Mouse (Mus musculus) liver, postnatal 0 days (tissue): Measurements from ENCODE around the gene Hist1h2af. TPM values are rescaled to one million over a fixed set of nuclear protein-coding genes. Genes with fewer than 3 reads are reported as not detected.
A peak's percentile ranks its signal among the peaks of the same experiment; 100 is the strongest.

Source experiments
- ATAC-seq: fragments of 200-750 bp; cut with Nextera tagmentation; 2 replicates; pipeline ENCODE4 v1.8.0; 2017; ENCODE audit warnings: mild to moderate bottlenecking, moderate library complexity
- DNase-seq: peaks from one replicate; pipeline ENCODE4 v3.0.0-alpha.2; 2016
- H3K27ac ChIP-seq: fragments of 300-500 bp; sonication (generic); 2 replicates; pipeline ENCODE4 v1.5.1; 2014; ENCODE audit warnings: antibody characterized with exemption, moderate library complexity, mild to moderate bottlenecking, low read depth
- H3K27me3 ChIP-seq: fragments of 300-500 bp; sonication (generic); 2 replicates; pipeline ENCODE4 v1.6.1; 2014; ENCODE audit warnings: low read length, control low read depth, mixed read lengths; ENCODE audit not compliant: insufficient read depth
- H3K36me3 ChIP-seq: fragments of 300-500 bp; sonication (generic); replicated peaks from 2 replicates; pipeline ENCODE4 v1.6.1; 2014; ENCODE audit warnings: mild to moderate bottlenecking, control low read depth, low read length, moderate library complexity, mixed read lengths; ENCODE audit not compliant: insufficient read depth
- H3K4me1 ChIP-seq: fragments of 300-500 bp; sonication (generic); 2 replicates; pipeline ENCODE4 v1.6.1; 2014; ENCODE audit warnings: antibody characterized with exemption, mild to moderate bottlenecking, control low read depth; ENCODE audit not compliant: insufficient read depth
- H3K4me2 ChIP-seq: fragments of 300-500 bp; sonication (generic); 2 replicates; pipeline ENCODE4 v1.6.1; 2014; ENCODE audit warnings: low read depth, mild to moderate bottlenecking, low read length, moderate library complexity, mixed read lengths
- H3K4me3 ChIP-seq: fragments of 300-500 bp; sonication (generic); 2 replicates; pipeline ENCODE4 v1.5.1; 2014; ENCODE audit warnings: low read depth, low read length
- H3K9ac ChIP-seq: fragments of 300-500 bp; sonication (generic); replicated peaks from 2 replicates; pipeline ENCODE4 v1.6.1; 2014; ENCODE audit warnings: mild to moderate bottlenecking, moderate library complexity
- H3K9me3 ChIP-seq: fragments of 300-500 bp; sonication (generic); 2 replicates; pipeline ENCODE4 v1.6.1; 2016; ENCODE audit warnings: mild to moderate bottlenecking, control low read depth, low read length, mixed read lengths
- CTCF ChIP-seq: sonication (generic); IDR thresholded peaks from 2 replicates; pipeline ENCODE4 v1.5.1; 2016; ENCODE audit warnings: antibody characterized with exemption, low read depth
- EP300 ChIP-seq: IDR thresholded peaks from 2 replicates; pipeline ENCODE4 v1.6.1; 2016; ENCODE audit warnings: antibody characterized with exemption, low read depth, mild to moderate bottlenecking
- WGBS: fragments of 180-500 bp; shearing (Covaris S2); extraction: QIAGEN DNeasy Blood & Tissue Kit; methylation state at CpG from one replicate; pipeline ENCODE4 v1.1.7; 2014; ENCODE audit not compliant: insufficient replicate concordance; 5-methylcytosine and 5-hydroxymethylcytosine counted together
- polyA plus RNA-seq: library from polyadenylated mRNA; unstranded; fragments of >200 nt; fragmentation: Nextera tagmentation; extraction: Ambion mirVana; gene quantifications from 2 replicates; pipeline ENCODE4 v1.2.1, GENCODE M21; 2015

Gene Hist1h2af
- polyA plus RNA-seq, 1 experiment from 2014 or later = 9.8 TPM

GRCm38 (mm10) chr13:23501511-23501910, 32.2 kb upstream of the Hist1h2af start:
- H3K27me3 ChIP-seq = no peaks in the 10 kb centered on the region
- H3K4me2 ChIP-seq = peak overlapping the region; percentile 47
- no peak overlapping the region; the same call in 1 of the 2 replicates for H3K4me3 ChIP-seq
- ATAC-seq (no peak), DNase-seq (no peak)
- H3K27ac ChIP-seq = no peak overlapping the region
- H3K9ac ChIP-seq = no peak overlapping the region
- no peaks in the 10 kb centered on the region for H3K36me3 ChIP-seq
- 31% methylated on average over 5 of the region's 5 CpGs for whole genome bisulfite sequencing
- no peaks in the 10 kb centered on the region for H3K9me3 ChIP-seq
- no peak for TF ChIP-seq CTCF
- TF ChIP-seq EP300 = no peak
- H3K4me1 ChIP-seq = peaks cover 21% of the 10 kb centered on the region

DNA sequence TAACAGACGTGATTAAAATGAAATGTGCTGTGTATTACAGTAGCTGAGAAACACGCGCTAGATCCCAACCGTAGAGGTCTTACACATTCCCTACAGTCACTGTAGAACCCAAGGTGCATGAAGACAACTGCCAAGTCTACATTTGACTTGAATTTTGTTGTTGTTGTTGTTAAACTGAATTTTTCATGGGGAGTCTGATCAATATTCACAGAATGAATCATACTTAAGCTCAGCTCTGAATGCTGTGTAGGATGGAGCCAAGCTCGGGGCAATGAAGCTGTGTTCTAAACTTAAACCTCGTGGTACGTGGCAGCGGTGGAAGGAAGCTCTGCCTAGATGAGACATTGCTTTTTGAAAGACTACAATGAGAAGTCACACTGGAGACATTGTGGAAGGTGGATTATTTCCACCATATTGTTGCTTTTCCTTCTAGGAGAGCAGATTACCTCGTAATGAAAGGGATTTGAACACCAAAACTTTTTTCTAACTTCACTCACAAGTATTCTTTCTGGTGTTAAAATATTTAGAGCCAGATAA, 31.6 kb upstream of the Hist1h2af start:
- peak overlapping the region; percentile 47 for H3K4me2 ChIP-seq
- H3K9me3 ChIP-seq = no peaks in the 10 kb centered on the region
- DNase-seq = no peak
- H3K36me3 ChIP-seq = no peaks in the 10 kb centered on the region
- 35% methylated on average over 9 of the region's 9 CpGs for WGBS
- no peaks in the 10 kb centered on the region for H3K27me3 ChIP-seq
- peaks cover 21% of the 10 kb centered on the region for H3K4me1 ChIP-seq
- H3K27ac ChIP-seq = no peak overlapping the region
- no peak overlapping the region for H3K9ac ChIP-seq
- no peak for TF ChIP-seq EP300
- no peak for TF ChIP-seq CTCF
- H3K4me3 ChIP-seq = no peak overlapping the region
- no peak for ATAC-seq

- DNase-seq = no peak
These were observed 30.8 kb upstream of the Hist1h2af start for GRCm38 (mm10) chr13:23502916-23503315.

GRCm38 (mm10) chr13:23503797-23504196, 29.9 kb upstream of the Hist1h2af start:
- Histone ChIP-seq H3K36me3 (no peaks in the 10 kb centered on the region), H3K9me3 (no peaks in the 10 kb centered on the region), H3K27ac (no peak overlapping the region), H3K9ac (no peak overlapping the region), H3K4me3 (no peak overlapping the region), H3K4me2 (no peak overlapping the region), H3K4me1 (peaks cover 20% of the 10 kb centered on the region), H3K27me3 (no peaks in the 10 kb centered on the region)
- 2% methylated on average over 9 of the region's 9 CpGs for WGBS
- ATAC-seq (no peak), DNase-seq (peak; percentile 72)
- TF ChIP-seq CTCF (no peak), EP300 (no peak)

More at GRCm38 (mm10) chr13:23502916-23503315, 30.8 kb upstream of the Hist1h2af start:
- Histone ChIP-seq H3K9ac (no peak overlapping the region), H3K9me3 (no peaks in the 10 kb centered on the region), H3K27me3 (no peaks in the 10 kb centered on the region), H3K4me2 (no peak overlapping the region), H3K4me3 (no peak overlapping the region), H3K27ac (no peak overlapping the region), H3K36me3 (no peaks in the 10 kb centered on the region), H3K4me1 (peaks cover 23% of the 10 kb centered on the region)
- no peak for TF ChIP-seq CTCF
- TF ChIP-seq EP300 = no peak
- 75% methylated on average over 4 of the region's 4 CpGs for WGBS
- ATAC-seq = no peak

DNA sequence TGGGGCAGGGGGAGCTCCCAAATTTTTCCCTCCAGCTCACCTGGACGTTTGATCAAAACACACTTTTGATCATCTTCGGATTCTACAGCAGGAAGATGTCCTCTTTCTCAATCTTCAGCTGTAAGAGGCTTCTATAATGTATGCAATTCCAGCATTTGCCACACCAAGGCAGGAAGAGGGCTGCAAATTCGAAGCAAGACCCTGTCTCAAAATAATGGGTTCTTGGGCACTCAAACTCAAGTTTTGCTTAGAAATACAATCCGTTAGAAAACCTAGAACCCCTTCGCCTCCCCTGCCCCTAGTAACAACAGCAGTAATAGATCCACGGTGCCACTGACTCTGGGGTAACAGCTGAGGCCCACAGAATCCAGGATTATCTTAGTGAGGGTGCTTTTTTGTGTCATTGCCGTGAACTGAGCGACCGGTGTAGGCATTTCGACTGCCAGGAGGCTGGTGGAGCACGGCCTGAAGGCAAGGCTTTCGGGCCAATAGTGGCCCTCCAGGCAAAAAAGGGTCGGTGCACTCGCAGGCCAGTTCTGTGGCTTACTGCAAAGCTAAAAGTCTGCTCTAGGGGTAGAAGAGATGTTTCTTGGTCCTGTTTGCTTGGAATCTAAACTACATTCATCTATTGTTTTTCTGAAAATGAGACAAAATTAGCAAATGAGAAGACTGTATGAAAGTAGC, 27.9 kb upstream of the Hist1h2af start:
- ATAC-seq = peak; percentile 58
- TF ChIP-seq EP300 (no peak), CTCF (no peak)
- Histone ChIP-seq H3K9me3 (no peaks in the 10 kb centered on the region), H3K4me2 (peak overlapping the region; percentile 76), H3K4me1 (peaks cover 17% of the 10 kb centered on the region), H3K9ac (peak overlapping the region; percentile 67), H3K36me3 (no peaks in the 10 kb centered on the region), H3K27ac (peak overlapping the region; percentile 45; the same call in 1 of the 2 replicates), H3K27me3 (no peaks in the 10 kb centered on the region), H3K4me3 (peak overlapping the region; percentile 36)
- peak; percentile 26 for DNase-seq
- WGBS = 8% methylated on average over 14 of the region's 14 CpGs

DNA sequence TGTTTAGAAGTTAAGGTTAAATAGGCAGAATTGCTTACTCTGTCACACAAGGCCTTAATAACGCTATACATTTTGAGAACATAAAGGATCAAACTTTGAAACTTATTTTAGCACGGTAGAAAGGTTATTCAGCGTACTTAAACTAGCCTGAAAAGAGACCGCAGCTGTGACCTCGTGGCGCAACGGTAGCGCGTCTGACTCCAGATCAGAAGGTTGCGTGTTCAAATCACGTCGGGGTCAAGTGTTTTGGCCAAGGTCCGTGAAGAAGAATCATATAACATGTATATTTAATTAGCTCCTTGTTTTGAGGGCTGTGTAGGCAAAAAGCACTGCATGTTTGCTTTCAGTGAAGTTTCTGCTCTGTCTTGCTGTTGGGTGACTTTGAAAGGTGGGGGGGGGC, 27.4 kb upstream of the Hist1h2af start:
- H3K27me3 ChIP-seq = no peaks in the 10 kb centered on the region
- peak; percentile 73 for ATAC-seq
- peaks cover 17% of the 10 kb centered on the region for H3K4me1 ChIP-seq
- H3K9me3 ChIP-seq = no peaks in the 10 kb centered on the region
- 4% methylated on average over 13 of the region's 13 CpGs for WGBS
- no peak overlapping the region; the same call in 1 of the 2 replicates for H3K9ac ChIP-seq
- TF ChIP-seq EP300 (no peak), CTCF (no peak)
- H3K4me3 ChIP-seq = peak overlapping the region; percentile 36; the same call in 1 of the 2 replicates
- no peak overlapping the region for H3K27ac ChIP-seq
- no peaks in the 10 kb centered on the region for H3K36me3 ChIP-seq
- DNase-seq = peak; percentile 78
- H3K4me2 ChIP-seq = peak overlapping the region; percentile 76
